Mouse (Mus musculus) liver, embryonic 15.5 days (tissue): ENCODE data around the gene 5330417H12Rik. TPM values are rescaled to one million over a fixed set of nuclear protein-coding genes. Genes with fewer than 3 reads are reported as not detected.
A peak's percentile ranks its signal among the peaks of the same experiment; 100 is the strongest.

Experiments used
- ATAC-seq: fragments of 200-750 bp; cut with Nextera tagmentation; 2 replicates; pipeline ENCODE4 v1.8.0; 2017; ENCODE audit warnings: moderate number of reproducible peaks, mild to moderate bottlenecking, moderate library complexity; ENCODE audit not compliant: insufficient read depth
- H3K27ac ChIP-seq: fragments of 300-500 bp; sonication (generic); replicated peaks from 2 replicates; pipeline ENCODE4 v1.5.1; 2015; ENCODE audit warnings: mild to moderate bottlenecking, inconsistent platforms
- H3K27me3 ChIP-seq: fragments of 300-500 bp; sonication (generic); 2 replicates; pipeline ENCODE4 v1.6.1; 2015; ENCODE audit warnings: mild to moderate bottlenecking, inconsistent platforms
- H3K36me3 ChIP-seq: fragments of 300-500 bp; sonication (generic); replicated peaks from 2 replicates; pipeline ENCODE4 v1.6.1; 2015; ENCODE audit warnings: moderate library complexity, mild to moderate bottlenecking, inconsistent platforms
- H3K4me1 ChIP-seq: fragments of 300-500 bp; sonication (generic); replicated peaks from 2 replicates; pipeline ENCODE4 v1.6.1; 2015; ENCODE audit warnings: inconsistent platforms
- H3K4me2 ChIP-seq: fragments of 300-500 bp; sonication (generic); 2 replicates; pipeline ENCODE4 v1.6.1; 2015; ENCODE audit warnings: moderate library complexity, mild to moderate bottlenecking, inconsistent platforms
- H3K4me3 ChIP-seq: fragments of 300-500 bp; sonication (generic); replicated peaks from 2 replicates; pipeline ENCODE4 v1.5.1; 2015; ENCODE audit warnings: mild to moderate bottlenecking, inconsistent platforms
- H3K9ac ChIP-seq: fragments of 300-500 bp; sonication (generic); 2 replicates; pipeline ENCODE4 v1.6.1; 2015; ENCODE audit warnings: moderate library complexity, mild to moderate bottlenecking, inconsistent platforms
- H3K9me3 ChIP-seq: fragments of 300-500 bp; sonication (generic); replicated peaks from 2 replicates; pipeline ENCODE4 v1.6.1; 2016; ENCODE audit warnings: inconsistent platforms
- WGBS: fragments of 180-500 bp; shearing (Covaris S2); methylation state at CpG from one replicate; pipeline ENCODE4 v1.1.7; 2015; ENCODE audit warnings: mixed read lengths; ENCODE audit not compliant: insufficient replicate concordance; 5-methylcytosine and 5-hydroxymethylcytosine counted together
- polyA plus RNA-seq: library from polyadenylated mRNA; unstranded; fragments of >200 nt; fragmentation: Nextera tagmentation; extraction: Ambion mirVana; gene quantifications from 2 replicates; pipeline ENCODE4 v1.2.1, GENCODE M21; 2015

Gene 5330417H12Rik
- polyA plus RNA-seq, result not detected in 2 replicates

DNA sequence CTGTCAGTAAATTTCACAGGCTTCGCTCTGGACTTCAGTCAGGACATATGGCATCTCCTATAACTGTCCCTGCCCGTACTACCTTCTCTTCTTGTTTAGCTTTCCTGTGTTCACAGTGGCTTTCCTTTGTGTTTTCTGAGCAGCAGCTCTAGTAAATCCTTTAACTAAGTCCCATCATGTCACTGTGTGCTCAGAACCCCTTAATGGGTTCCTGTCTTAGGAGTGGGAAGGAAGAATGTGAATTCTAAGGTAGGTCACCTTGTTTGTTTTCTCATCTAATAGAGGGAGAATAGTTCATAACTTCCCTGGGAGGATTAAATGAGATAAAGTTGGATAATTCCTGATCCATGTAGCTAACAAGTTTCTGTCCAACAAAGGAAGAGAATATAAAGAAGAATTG is at the start of gene 5330417H12Rik:
Gene 5330417H12Rik, minus strand, starts transcription at position 101 of the 400 bp plus-strand sequence.
- H3K9me3 ChIP-seq, result no peaks in the 10 kb centered on the region
- H3K27ac ChIP-seq, result no peak within 1 kb of the TSS
- no peak within 1 kb of the TSS for H3K4me3 ChIP-seq
- no peaks in the 10 kb centered on the region for H3K27me3 ChIP-seq
- ATAC-seq, result no peak
- H3K4me1 ChIP-seq, result no peaks in the 10 kb centered on the region
- WGBS, result 60% methylated on average over 2 of the region's 2 CpGs
- no peak within 1 kb of the TSS for H3K4me2 ChIP-seq
- no peak within 1 kb of the TSS for H3K9ac ChIP-seq
- H3K36me3 ChIP-seq, result no peaks in the 10 kb centered on the region

DNA sequence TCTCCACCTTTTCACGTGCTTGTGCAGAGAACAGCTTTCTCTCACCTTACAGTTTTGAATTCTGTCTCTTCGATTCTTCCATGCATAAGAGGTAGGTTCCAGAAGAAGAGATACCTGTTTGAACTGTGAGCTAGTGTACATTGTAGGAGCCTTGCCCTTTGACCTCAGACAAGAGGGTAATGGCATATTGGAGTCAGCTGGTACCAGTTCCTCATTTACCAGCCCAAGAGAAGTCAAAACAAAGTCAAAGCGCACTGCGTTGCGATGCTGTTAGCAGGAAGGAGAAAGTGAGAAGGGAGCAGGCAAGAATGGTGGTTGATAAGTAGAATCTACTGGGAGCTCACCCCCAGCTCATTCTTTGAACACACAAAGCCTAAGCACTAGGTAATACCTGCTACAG is 43.6 kb upstream of the 5330417H12Rik start:
- H3K36me3 ChIP-seq, result no peaks in the 10 kb centered on the region
- H3K4me2 ChIP-seq, result no peak overlapping the region
- H3K27me3 ChIP-seq, result no peaks in the 10 kb centered on the region
- H3K4me1 ChIP-seq, result peaks cover 28% of the 10 kb centered on the region
- no peaks in the 10 kb centered on the region for H3K9me3 ChIP-seq
- ATAC-seq, result no peak
- H3K9ac ChIP-seq, result no peak overlapping the region
- no peak overlapping the region for H3K27ac ChIP-seq
- no peak overlapping the region for H3K4me3 ChIP-seq
- WGBS, result 53% methylated on average over 5 of the region's 5 CpGs

DNA sequence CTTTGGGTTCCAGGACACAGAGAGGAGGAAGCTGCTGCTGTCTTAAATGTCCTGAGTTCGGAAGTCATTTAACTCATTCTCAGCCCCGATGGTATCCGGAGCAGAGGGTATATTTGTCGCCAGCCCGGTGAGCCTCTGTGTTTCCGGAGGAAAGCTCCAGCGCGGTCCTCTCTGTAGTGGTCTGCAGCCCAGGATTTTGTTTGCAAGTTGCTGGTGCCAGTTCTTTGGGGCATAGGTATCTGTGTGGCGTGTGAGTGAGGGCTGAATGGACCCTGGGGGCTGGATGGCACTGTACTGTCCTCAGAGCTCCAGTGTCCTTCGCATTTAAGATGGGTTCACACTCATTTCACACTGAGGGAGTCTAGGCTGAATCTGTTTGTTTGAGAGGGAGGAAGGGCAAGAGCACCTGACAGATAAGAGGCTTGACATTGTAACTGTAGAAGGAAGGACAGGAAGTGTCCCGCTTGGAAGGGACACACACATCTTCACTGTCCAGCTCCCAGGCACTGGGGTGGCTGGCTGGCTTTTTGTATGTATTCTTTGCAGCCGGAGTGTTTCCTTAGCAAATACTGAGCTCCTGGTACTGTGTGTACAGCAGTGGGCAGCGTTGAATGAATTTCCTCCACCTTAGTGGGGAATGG is 41.4 kb upstream of the 5330417H12Rik start:
- Histone ChIP-seq H3K27me3 (no peaks in the 10 kb centered on the region), H3K4me1 (peaks cover 28% of the 10 kb centered on the region), H3K36me3 (no peaks in the 10 kb centered on the region), H3K4me2 (peak overlapping the region; percentile 40), H3K27ac (no peak overlapping the region), H3K9me3 (no peaks in the 10 kb centered on the region), H3K9ac (no peak overlapping the region), H3K4me3 (no peak overlapping the region)
- ATAC-seq, result no peak
- 8% methylated on average over 13 of the region's 13 CpGs for WGBS

DNA sequence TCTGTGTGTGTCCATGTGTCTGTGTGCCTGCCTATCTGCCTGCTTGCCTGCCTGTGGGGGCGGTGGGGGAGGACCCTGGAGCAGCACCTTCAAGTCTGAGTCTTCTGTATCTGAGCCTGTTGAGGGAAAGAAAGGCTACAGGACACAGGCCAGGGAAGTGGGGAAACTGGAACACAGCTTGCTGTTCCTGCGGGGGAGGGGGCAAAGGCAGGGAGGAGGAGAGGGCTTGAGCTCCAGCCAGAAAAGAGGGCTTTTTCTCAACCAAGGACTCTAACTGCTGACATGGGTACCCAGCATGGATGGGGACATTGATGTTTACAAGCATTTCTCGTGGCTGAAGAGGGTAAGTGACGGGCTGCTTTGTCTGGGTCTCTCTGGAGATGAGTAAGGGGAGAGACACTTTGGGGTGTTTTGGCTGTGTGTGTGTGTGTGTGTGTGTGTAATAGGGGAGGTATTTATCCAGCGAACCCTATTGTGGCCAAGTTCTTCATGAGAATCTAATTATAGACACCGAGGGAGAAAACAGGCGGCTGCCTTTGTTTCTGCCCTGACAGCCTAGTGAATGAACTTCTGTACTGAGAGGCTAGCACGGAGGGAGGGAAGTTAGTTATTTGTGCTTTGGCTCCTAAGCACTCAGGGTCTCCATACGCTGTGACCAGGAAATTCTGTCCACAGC is 40.8 kb upstream of the 5330417H12Rik start:
- Histone ChIP-seq H3K9ac (no peak overlapping the region), H3K27ac (no peak overlapping the region), H3K36me3 (no peaks in the 10 kb centered on the region), H3K4me1 (peaks cover 28% of the 10 kb centered on the region), H3K27me3 (no peaks in the 10 kb centered on the region), H3K9me3 (no peaks in the 10 kb centered on the region), H3K4me2 (peak overlapping the region; percentile 40), H3K4me3 (no peak overlapping the region)
- ATAC-seq, result peak; percentile 31; the same call in 1 of the 2 replicates
- WGBS, result 13% methylated on average over 9 of the region's 9 CpGs

DNA sequence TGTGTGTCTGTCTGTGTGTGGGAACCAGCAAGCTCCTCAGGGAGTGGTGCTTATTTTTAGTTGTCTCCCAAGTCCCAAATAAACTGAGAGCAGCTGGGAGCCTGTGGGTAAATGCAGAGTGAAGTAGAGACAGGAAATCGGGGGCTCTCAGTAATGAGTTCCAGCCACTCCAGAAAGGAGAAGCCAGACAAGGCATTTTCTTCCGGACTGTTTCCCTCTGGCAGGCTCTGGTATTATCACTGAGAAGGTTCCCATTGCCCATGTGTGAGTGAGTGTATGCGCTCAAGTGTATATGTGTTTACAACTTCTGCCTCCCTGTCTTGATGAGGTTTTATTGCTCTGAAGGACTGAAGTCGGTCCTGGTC is 40.2 kb upstream of the 5330417H12Rik start:
- 11% methylated on average over 4 of the region's 4 CpGs for WGBS
- Histone ChIP-seq H3K27me3 (no peaks in the 10 kb centered on the region), H3K9me3 (no peaks in the 10 kb centered on the region), H3K4me3 (no peak overlapping the region), H3K9ac (no peak overlapping the region), H3K36me3 (no peaks in the 10 kb centered on the region), H3K4me2 (no peak overlapping the region), H3K4me1 (peaks cover 28% of the 10 kb centered on the region), H3K27ac (no peak overlapping the region)
- no peak for ATAC-seq

DNA sequence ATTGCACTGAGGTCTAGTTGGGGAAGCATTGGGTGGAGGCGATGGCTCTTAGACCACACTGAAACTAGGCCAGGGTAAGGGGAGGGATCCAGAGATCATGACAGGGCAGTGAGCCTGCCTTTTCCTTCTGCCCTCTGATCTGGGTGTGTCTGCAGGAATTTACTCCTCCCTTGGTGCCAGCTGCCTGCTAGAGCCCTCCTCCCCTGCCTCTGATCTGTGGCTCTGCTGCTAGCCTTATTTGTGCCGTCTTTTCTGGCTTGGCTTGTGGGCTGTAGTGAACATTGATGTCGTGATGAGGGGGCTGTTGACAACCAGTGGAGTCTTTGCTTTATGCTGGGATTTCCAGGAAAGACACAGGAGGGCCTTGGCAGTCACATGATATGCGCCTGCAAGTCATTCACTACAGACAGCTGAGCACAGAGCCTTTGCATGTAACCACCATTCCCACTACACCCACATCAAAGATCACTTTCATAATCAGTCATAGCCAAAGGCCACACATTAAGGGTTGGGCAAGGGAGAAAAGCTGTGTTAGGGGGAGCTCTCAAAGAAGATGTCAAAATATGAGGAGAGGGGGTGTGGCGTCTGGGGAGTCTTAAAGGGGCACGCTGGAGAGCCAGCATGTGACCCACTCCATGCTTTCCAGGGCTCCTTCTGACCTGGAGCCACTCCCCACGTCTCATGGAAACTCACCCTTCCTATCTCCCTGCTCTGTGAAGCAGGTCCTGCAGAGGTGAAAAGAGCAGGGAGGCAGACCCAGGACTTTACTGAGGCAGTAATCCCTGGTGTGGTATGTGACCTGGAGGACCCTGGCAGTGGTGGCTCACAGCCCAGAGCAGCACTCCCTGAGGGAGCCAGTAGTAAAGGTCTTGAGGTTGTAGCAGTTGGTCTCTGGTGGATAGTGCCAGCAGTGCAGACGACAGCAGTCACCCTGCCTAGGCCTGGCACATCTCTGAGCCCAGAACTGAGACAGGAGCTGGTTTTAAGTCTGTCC is 39.4 kb upstream of the 5330417H12Rik start:
- H3K9ac ChIP-seq, result no peak overlapping the region
- peaks cover 28% of the 10 kb centered on the region for H3K4me1 ChIP-seq
- WGBS, result 34% methylated on average over 8 of the region's 8 CpGs
- ATAC-seq, result no peak
- H3K36me3 ChIP-seq, result no peaks in the 10 kb centered on the region
- no peak overlapping the region for H3K4me2 ChIP-seq
- no peak overlapping the region for H3K4me3 ChIP-seq
- H3K27ac ChIP-seq, result no peak overlapping the region
- no peaks in the 10 kb centered on the region for H3K9me3 ChIP-seq
- no peaks in the 10 kb centered on the region for H3K27me3 ChIP-seq

DNA sequence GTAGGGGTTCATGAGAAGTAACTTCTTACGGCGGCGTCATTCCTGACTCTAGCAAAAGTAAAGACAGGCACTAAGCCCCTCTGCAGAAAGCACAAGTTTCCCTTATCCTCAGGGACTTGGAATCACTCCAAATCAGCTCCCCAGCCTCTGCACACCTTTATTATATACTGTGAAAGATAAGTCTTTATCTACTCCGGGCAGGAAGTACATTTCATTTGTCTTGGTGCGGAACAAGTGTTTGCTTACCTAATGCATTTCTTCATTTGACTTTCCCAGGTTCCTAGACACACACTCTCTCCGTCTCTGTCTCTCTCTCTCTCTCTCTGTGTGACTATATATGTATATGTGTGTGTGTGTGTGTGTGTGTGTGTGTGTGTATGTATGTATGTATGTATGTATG is 38.7 kb upstream of the 5330417H12Rik start:
- Histone ChIP-seq H3K27ac (no peak overlapping the region), H3K4me1 (peaks cover 28% of the 10 kb centered on the region), H3K9me3 (no peaks in the 10 kb centered on the region), H3K4me2 (no peak overlapping the region), H3K36me3 (no peaks in the 10 kb centered on the region), H3K27me3 (no peaks in the 10 kb centered on the region), H3K9ac (no peak overlapping the region), H3K4me3 (no peak overlapping the region)
- no peak for ATAC-seq
- WGBS, result 63% methylated on average over 6 of the region's 6 CpGs

DNA sequence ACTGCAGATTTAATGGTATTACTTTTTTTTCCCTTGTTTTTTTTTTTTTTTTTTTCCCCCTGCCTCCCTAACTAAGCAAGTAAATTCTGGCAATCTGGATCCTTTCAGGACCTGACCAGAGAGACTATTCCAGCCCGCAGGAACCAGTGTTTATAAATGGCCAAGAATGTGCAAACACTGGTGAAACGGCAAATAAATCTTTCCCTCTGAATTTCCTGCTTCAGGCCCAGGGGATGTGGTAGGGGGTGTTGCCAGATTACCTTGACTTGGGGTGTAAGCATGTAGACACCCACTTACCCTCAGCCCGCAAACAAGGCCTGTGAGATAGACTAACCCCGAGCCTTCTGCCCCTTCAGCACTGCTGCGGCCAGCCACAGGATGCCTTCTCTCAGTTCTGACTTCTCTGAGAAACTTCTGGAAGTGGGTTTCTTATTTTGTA is 36.9 kb upstream of the 5330417H12Rik start:
- no peak overlapping the region for H3K27ac ChIP-seq
- ATAC-seq, result no peak
- H3K4me3 ChIP-seq, result no peak overlapping the region
- H3K36me3 ChIP-seq, result no peaks in the 10 kb centered on the region
- H3K27me3 ChIP-seq, result no peaks in the 10 kb centered on the region
- no peak overlapping the region for H3K9ac ChIP-seq
- 64% methylated on average over 5 of the region's 5 CpGs for WGBS
- H3K4me2 ChIP-seq, result no peak overlapping the region
- no peaks in the 10 kb centered on the region for H3K9me3 ChIP-seq
- peaks cover 23% of the 10 kb centered on the region for H3K4me1 ChIP-seq

DNA sequence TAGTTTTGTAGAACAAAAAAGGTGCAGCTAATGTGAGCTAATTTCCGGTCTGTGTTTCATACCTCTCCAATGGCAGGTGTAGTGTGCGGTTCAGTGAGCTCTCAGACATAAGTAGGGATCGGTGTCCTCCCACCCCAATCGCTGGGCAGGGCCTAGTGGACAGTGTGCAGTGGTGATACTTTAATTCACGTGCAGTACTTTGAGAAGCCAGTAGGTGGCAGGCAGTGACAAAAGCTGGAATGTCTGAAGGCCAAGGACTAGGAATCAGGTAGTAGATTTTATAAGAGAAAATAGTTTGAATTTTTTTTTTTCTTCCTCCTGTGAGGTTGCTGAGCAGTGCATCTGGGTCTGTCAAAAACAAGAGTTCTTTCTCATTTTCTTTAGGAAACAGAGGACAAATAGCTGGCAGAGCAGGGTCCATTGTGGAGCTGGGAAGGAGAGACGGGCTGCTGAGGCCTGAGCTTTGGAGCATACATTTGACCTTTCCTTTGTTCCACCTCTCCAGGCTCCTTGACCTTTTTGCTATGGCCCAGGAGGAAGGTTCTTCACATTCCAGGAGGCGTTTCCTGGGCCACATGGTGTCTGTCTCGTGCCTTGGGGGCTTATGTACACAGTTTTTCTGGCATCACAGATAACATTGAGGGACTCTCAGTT is 36.4 kb upstream of the 5330417H12Rik start:
- Histone ChIP-seq H3K9ac (no peak overlapping the region), H3K4me2 (no peak overlapping the region), H3K4me3 (no peak overlapping the region), H3K27ac (no peak overlapping the region), H3K36me3 (no peaks in the 10 kb centered on the region), H3K4me1 (peaks cover 18% of the 10 kb centered on the region), H3K27me3 (no peaks in the 10 kb centered on the region), H3K9me3 (no peaks in the 10 kb centered on the region)
- WGBS, result 28% methylated on average over 8 of the region's 8 CpGs
- peak; percentile 55 for ATAC-seq

DNA sequence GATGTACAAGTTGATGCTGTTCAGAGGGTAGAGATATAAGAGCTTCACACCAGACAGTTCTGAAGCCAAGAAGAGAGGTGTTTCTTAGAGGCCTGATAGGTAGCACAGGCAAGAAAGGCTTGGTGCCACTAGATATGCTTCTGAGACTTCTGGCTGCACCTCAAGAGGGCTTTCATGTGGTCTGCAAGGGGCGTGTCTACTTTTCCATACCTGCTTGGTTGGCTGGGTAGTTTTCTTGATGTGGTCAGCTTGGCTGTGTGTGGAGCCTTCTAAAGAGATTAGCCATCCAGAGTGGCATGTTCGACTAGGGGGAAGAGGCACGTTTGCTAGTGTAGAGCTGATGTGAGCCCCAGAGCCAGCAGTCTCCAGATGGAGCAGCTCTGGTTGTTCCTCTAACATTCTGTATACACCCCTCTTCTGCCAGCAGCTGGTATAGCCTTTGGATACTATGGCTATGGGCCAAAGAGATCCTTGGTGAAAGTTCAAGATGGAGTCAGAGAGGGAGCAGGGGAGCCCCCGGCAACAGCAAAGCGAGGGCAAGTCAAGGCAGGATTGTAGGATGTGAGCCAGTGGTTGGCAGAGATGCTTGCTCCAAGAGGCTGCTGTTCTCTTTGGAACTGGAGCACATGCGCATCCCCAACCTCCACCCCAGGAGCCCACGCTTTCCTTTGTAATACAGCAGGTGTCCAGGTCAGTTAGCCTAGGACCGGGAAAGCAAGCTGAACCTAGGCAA is 34.4 kb upstream of the 5330417H12Rik start:
- Histone ChIP-seq H3K9ac (no peak overlapping the region), H3K4me2 (no peak overlapping the region), H3K4me1 (no peaks in the 10 kb centered on the region; the same call in 1 of the 2 replicates), H3K4me3 (no peak overlapping the region), H3K27ac (no peak overlapping the region), H3K9me3 (no peaks in the 10 kb centered on the region), H3K36me3 (no peaks in the 10 kb centered on the region), H3K27me3 (no peaks in the 10 kb centered on the region)
- no peak for ATAC-seq
- WGBS, result 63% methylated on average over 8 of the region's 8 CpGs
